Comparison of ENCODE assay signal across 7 mouse cellular contexts in genomic region chr7:45079856-45080255, GRCm38 (mm10). TPM values are rescaled to one million over a fixed set of nuclear protein-coding genes. Genes with fewer than 3 reads are reported as not detected.
A peak's percentile ranks its signal among the peaks of the same experiment; 100 is the strongest.
DNase-seq lines count a peak whose midpoint lies in the region; ATAC-seq and TF ChIP-seq lines count a peak whose summit lies in the region.

No protein-coding gene starts in this region.

- under 1% methylated on average over 10 of the region's 10 CpGs for WGBS in midbrain, embryonic 15.5 days

- TF ChIP-seq CTCF in cortical plate, adult 2 months (IDR thresholded peaks at IDR 0.05; ENCODE audit: extremely low read depth, insufficient read depth, low read length) = peak; percentile 89

- ATAC-seq in midbrain, embryonic 15.5 days (replicated peaks) = peak; percentile 55; the same call in 1 of the 2 replicates

- peaks cover 9% of the 10 kb centered on the region; the same call in 1 of the 2 replicates for H3K36me3 ChIP-seq in midbrain, embryonic 15.5 days (replicated peaks)

- no peak for TF ChIP-seq POLR2A in cortical plate, adult 2 months (IDR thresholded peaks at IDR 0.05; ENCODE audit: extremely low read depth, insufficient read depth, low read length)

- no peaks in the 10 kb centered on the region for H3K9me3 ChIP-seq in midbrain, embryonic 15.5 days

- no peak overlapping the region for H3K9ac ChIP-seq in midbrain, embryonic 15.5 days

- intact Hi-C loops in gastrocnemius, postnatal 14 days (cut with DNase I; ENCODE audit: low total_unique reads) = loop anchor here (2.0 kb wide), 1 partner anchor 57 kb away; the partner anchor contains the start of genes Flt3l and Gm45713
- intact Hi-C loops in left cerebral cortex, postnatal 4 days (cut with DNase I) = no loop called here

- 0 out of 2 replicates have a peak overlapping the region, but pooled peaks have one; percentile 11 for H3K4me2 ChIP-seq in midbrain, embryonic 15.5 days

- H3K27ac ChIP-seq in cortical plate, adult 2 months (ENCODE audit: insufficient read depth, low read length) = no peak overlapping the region
- H3K27ac ChIP-seq in midbrain, embryonic 15.5 days = peak overlapping the region; percentile 48; the same call in 1 of the 2 replicates

- no peaks in the 10 kb centered on the region for H3K27me3 ChIP-seq in midbrain, embryonic 15.5 days (replicated peaks)

- H3K4me3 ChIP-seq in cortical plate, adult 2 months (ENCODE audit: insufficient read depth, low read length) = no peak overlapping the region
- no peak overlapping the region for H3K4me3 ChIP-seq in midbrain, embryonic 15.5 days

- peak; percentile 90 for DNase-seq in adrenal gland, adult 2 months
- DNase-seq in gastrocnemius, postnatal 14 days = peak; percentile 88
- DNase-seq in kidney, adult 11 months = peak; percentile 84
- peak; percentile 93 for DNase-seq in left cerebral cortex, postnatal 4 days
- peak; percentile 79 for DNase-seq in spleen, adult 12 weeks (ENCODE audit: low spot score)

- H3K4me1 ChIP-seq in cortical plate, adult 2 months (ENCODE audit: control insufficient read depth, insufficient read depth, low read length) = no peaks in the 10 kb centered on the region
- H3K4me1 ChIP-seq in midbrain, embryonic 15.5 days = peaks cover 3% of the 10 kb centered on the region; the same call in 1 of the 2 replicates

RNA-seq across cellular contexts. Expression of gene Rcn3, which starts 12.2 kb away (rescaled TPM):
- total RNA-seq in adrenal gland, adult 2 months (2021) = 10 to 100 TPM; 26.5 to 50.3 TPM
- polyA plus RNA-seq in adrenal gland, adult 2 months (2012; rRNA removed) = 93.3 and 104 TPM in 2 replicates
- 12.8 and 13.1 TPM in 2 replicates for polyA plus RNA-seq in cortical plate, adult 2 months (2012; rRNA removed)
- total RNA-seq in gastrocnemius, postnatal 14 days (2021) = 10 to 100 TPM; 57.2 to 80.5 TPM
- 10 to 100 TPM; 13.0 to 16.7 TPM for total RNA-seq in left cerebral cortex, postnatal 4 days (2021)
- polyA plus RNA-seq in midbrain, embryonic 15.5 days (2015; fragmentation: Nextera tagmentation; extraction: Ambion mirVana) = 55.4 and 62.2 TPM in 2 replicates

RNA-seq across cellular contexts. Expression of gene Prrg2, which starts 17.4 kb away (rescaled TPM):
- total RNA-seq in adrenal gland, adult 2 months (2021) = 10 to 100 TPM; 20.9 to 21.9 TPM
- polyA plus RNA-seq in adrenal gland, adult 2 months (2012; rRNA removed) = 70.3 and 85.2 TPM in 2 replicates
- polyA plus RNA-seq in cortical plate, adult 2 months (2012; rRNA removed) = 21.4 and 23.2 TPM in 2 replicates
- 1 to 10 TPM; 7.2 to 7.6 TPM for total RNA-seq in gastrocnemius, postnatal 14 days (2021)
- total RNA-seq in left cerebral cortex, postnatal 4 days (2021) = 1 to 10 TPM; 6.2 to 7.2 TPM
- polyA plus RNA-seq in midbrain, embryonic 15.5 days (2015; fragmentation: Nextera tagmentation; extraction: Ambion mirVana) = 15.7 and 15.9 TPM in 2 replicates

RNA-seq across cellular contexts. Expression of gene Nosip, which starts 17.6 kb away (rescaled TPM):
- total RNA-seq in adrenal gland, adult 2 months (2021) = 10 to 100 TPM; 40.2 to 58.1 TPM
- 89.9 and 97.9 TPM in 2 replicates for polyA plus RNA-seq in adrenal gland, adult 2 months (2012; rRNA removed)
- polyA plus RNA-seq in cortical plate, adult 2 months (2012; rRNA removed) = 89.5 and 92.3 TPM in 2 replicates
- total RNA-seq in gastrocnemius, postnatal 14 days (2021) = 10 to 100 TPM; 34.3 to 35.2 TPM
- 10 to 100 TPM; 44.8 to 47.6 TPM for total RNA-seq in left cerebral cortex, postnatal 4 days (2021)
- polyA plus RNA-seq in midbrain, embryonic 15.5 days (2015; fragmentation: Nextera tagmentation; extraction: Ambion mirVana) = 67.2 and 72.1 TPM in 2 replicates

RNA-seq across cellular contexts. Expression of gene Fcgrt, which starts 23.8 kb away (rescaled TPM):
- total RNA-seq in adrenal gland, adult 2 months (2021) = 100 to 1,000 TPM in 1 of 2 experiments, 10 to 100 TPM in 1; 84.8 to 154 TPM
- polyA plus RNA-seq in adrenal gland, adult 2 months (2012; rRNA removed) = 186 and 187 TPM in 2 replicates
- polyA plus RNA-seq in cortical plate, adult 2 months (2012; rRNA removed) = 30.7 and 37.0 TPM in 2 replicates
- total RNA-seq in gastrocnemius, postnatal 14 days (2021) = 10 to 100 TPM; 62.5 to 64.4 TPM
- 10 to 100 TPM; 17.7 to 18.3 TPM for total RNA-seq in left cerebral cortex, postnatal 4 days (2021)
- 32.0 and 36.8 TPM in 2 replicates for polyA plus RNA-seq in midbrain, embryonic 15.5 days (2015; fragmentation: Nextera tagmentation; extraction: Ambion mirVana)

RNA-seq across cellular contexts. Expression of gene Prr12, which starts 27.2 kb away (rescaled TPM):
- 10 to 100 TPM; 40.2 to 49.7 TPM for total RNA-seq in adrenal gland, adult 2 months (2021)
- polyA plus RNA-seq in adrenal gland, adult 2 months (2012; rRNA removed) = 17.7 and 21.3 TPM in 2 replicates
- 14.6 and 15.5 TPM in 2 replicates for polyA plus RNA-seq in cortical plate, adult 2 months (2012; rRNA removed)
- total RNA-seq in gastrocnemius, postnatal 14 days (2021) = 10 to 100 TPM; 17.9 to 29.6 TPM
- total RNA-seq in left cerebral cortex, postnatal 4 days (2021) = 10 to 100 TPM; 77.9 to 80.6 TPM
- polyA plus RNA-seq in midbrain, embryonic 15.5 days (2015; fragmentation: Nextera tagmentation; extraction: Ambion mirVana) = 16.2 and 18.1 TPM in 2 replicates
